Comparison of ENCODE assay signal across 11 mouse cellular contexts in the genomic region with DNA sequence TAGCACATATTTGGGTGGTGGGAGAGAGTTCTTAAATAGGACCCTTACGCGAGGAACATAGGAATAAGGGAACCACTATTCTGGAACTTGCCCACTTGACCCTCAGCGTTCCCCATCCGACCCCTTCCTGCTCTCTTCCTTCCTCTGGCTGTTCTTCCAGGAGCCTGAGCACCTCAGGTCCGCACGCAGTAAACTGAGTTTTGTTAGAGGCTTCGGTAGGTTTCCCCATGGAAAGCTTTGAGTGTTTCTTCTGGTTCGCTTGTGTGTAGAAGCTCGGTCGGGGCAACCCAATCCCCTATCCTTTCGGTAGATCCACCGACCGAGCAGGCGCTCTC. TPM values are rescaled to one million over a fixed set of nuclear protein-coding genes. Genes with fewer than 3 reads are reported as not detected.
DNase-seq lines count a peak whose midpoint lies in the region; ATAC-seq and TF ChIP-seq lines count a peak whose summit lies in the region.
"Had no signal": no experiment of that assay in that cellular context is flagged by ENCODE, and none has a peak within 500 bp of the region (broad histone marks: within the 10 kb centered on the region; RNA-seq: fewer than 3 reads in every experiment).

No protein-coding gene starts in this region.

- peak overlapping the region; percentile 66 for H3K4me3 ChIP-seq in kidney, postnatal 0 days (replicated peaks; ENCODE audit: low read depth, low read length)
- H3K4me3 ChIP-seq in embryonic facial prominence, embryonic 14.5 days (ENCODE audit: low read depth, low read length), result peak overlapping the region; percentile 62
- H3K4me3 ChIP-seq in intestine, embryonic 15.5 days (replicated peaks), result peak overlapping the region; percentile 63

- intact Hi-C loops in left cerebral cortex, postnatal 25 days (cut with DNase I), result loop anchor here (2.0 to 10.0 kb wide), 8 partner anchors 39 to 1249 kb away; a partner anchor contains a TSS

- no peak for TF ChIP-seq CTCF in kidney, postnatal 0 days (IDR thresholded peaks at IDR 0.05; ENCODE audit: low read depth)

- H3K4me1 ChIP-seq in kidney, postnatal 0 days (replicated peaks; ENCODE audit: insufficient read depth, low read length), result 0 out of 2 replicates have a peak, but pooled peaks cover 1% of the 10 kb centered on the region
- H3K4me1 ChIP-seq in embryonic facial prominence, embryonic 14.5 days (ENCODE audit: control insufficient read depth, insufficient read depth, low read length), result peaks cover 7% of the 10 kb centered on the region; the same call in 1 of the 2 replicates
- H3K4me1 ChIP-seq in intestine, embryonic 15.5 days (replicated peaks), result peaks cover 2% of the 10 kb centered on the region; the same call in 1 of the 2 replicates

- no peaks in the 10 kb centered on the region for H3K27me3 ChIP-seq in kidney, postnatal 0 days (ENCODE audit: insufficient read depth, low read length)
- no peaks in the 10 kb centered on the region for H3K27me3 ChIP-seq in embryonic facial prominence, embryonic 14.5 days (replicated peaks; ENCODE audit: control insufficient read depth, insufficient read depth, low read length)
- no peaks in the 10 kb centered on the region for H3K27me3 ChIP-seq in intestine, embryonic 15.5 days (replicated peaks)
- H3K27me3 ChIP-seq: Patski had no signal

- H3K27ac ChIP-seq in kidney, postnatal 0 days, result peak overlapping the region; percentile 14; the same call in 1 of the 2 replicates
- peak overlapping the region; percentile 96; the same call in 1 of the 2 replicates for H3K27ac ChIP-seq in embryonic facial prominence, embryonic 14.5 days (replicated peaks; ENCODE audit: low read depth, low read length)
- H3K27ac ChIP-seq in intestine, embryonic 15.5 days, result peak overlapping the region; percentile 32; the same call in 1 of the 2 replicates

- WGBS in kidney, postnatal 0 days, result 4% methylated on average over 14 of the region's 14 CpGs
- WGBS in embryonic facial prominence, embryonic 14.5 days, result 2% methylated on average over 14 of the region's 14 CpGs
- WGBS in intestine, embryonic 15.5 days, result 8% methylated on average over 14 of the region's 14 CpGs

- no peak for ATAC-seq in kidney, postnatal 0 days (replicated peaks; ENCODE audit: low FRiP score, low read depth)
- no peak for ATAC-seq in embryonic facial prominence, embryonic 14.5 days (ENCODE audit: low read depth)
- ATAC-seq in intestine, embryonic 15.5 days, result no peak
- ATAC-seq: Patski had no signal

- peak overlapping the region; percentile 99 for H3K4me2 ChIP-seq in kidney, postnatal 0 days (ENCODE audit: low read length)
- H3K4me2 ChIP-seq in embryonic facial prominence, embryonic 14.5 days (ENCODE audit: low read depth, low read length), result peak overlapping the region; percentile 97
- peak overlapping the region; percentile 94 for H3K4me2 ChIP-seq in intestine, embryonic 15.5 days (replicated peaks)

- DNase-seq in kidney, postnatal 0 days (ENCODE audit: low spot score), result no peak
- no peak for DNase-seq in kidney, adult 8-10 months
- no peak for DNase-seq in embryonic facial prominence, embryonic 14.5 days (ENCODE audit: low spot score)
- peak; percentile 39 for DNase-seq in naive thymus-derived CD4-positive, alpha-beta T cell, adult 2 months (ENCODE audit: low read depth)
- DNase-seq in left cerebral cortex, postnatal 25 days (ENCODE audit: low spot score in 2 of 2), result no peak
- no peak for DNase-seq in gastrocnemius, postnatal 10 days
- DNase-seq in embryo, embryonic 9.5 days (ENCODE audit: extremely low spot score), result no peak

- no peaks in the 10 kb centered on the region for H3K36me3 ChIP-seq in kidney, postnatal 0 days (ENCODE audit: insufficient read depth, low read length)
- H3K36me3 ChIP-seq in embryonic facial prominence, embryonic 14.5 days (ENCODE audit: control insufficient read depth, insufficient read depth, low read length), result no peaks in the 10 kb centered on the region
- H3K36me3 ChIP-seq in intestine, embryonic 15.5 days, result no peaks in the 10 kb centered on the region

- H3K9ac ChIP-seq in kidney, postnatal 0 days (ENCODE audit: low read depth, low read length), result peak overlapping the region; percentile 84
- H3K9ac ChIP-seq in embryonic facial prominence, embryonic 14.5 days (ENCODE audit: low read depth, low read length), result peak overlapping the region; percentile 46
- H3K9ac ChIP-seq in intestine, embryonic 15.5 days, result peak overlapping the region; percentile 57; the same call in 1 of the 2 replicates

- no peaks in the 10 kb centered on the region for H3K9me3 ChIP-seq in kidney, postnatal 0 days (replicated peaks; ENCODE audit: low read length)
- no peaks in the 10 kb centered on the region for H3K9me3 ChIP-seq in embryonic facial prominence, embryonic 14.5 days (ENCODE audit: control insufficient read depth, low read length)
- no peaks in the 10 kb centered on the region for H3K9me3 ChIP-seq in intestine, embryonic 15.5 days

RNA-seq across cellular contexts. Expression of a gene that starts 11.8 kb away (rescaled TPM):
- 14.9 and 17.9 TPM in 2 replicates for polyA plus RNA-seq in kidney, postnatal 0 days (2015; fragmentation: Nextera tagmentation; extraction: Ambion mirVana)
- polyA plus RNA-seq in embryonic facial prominence, embryonic 14.5 days (2014; fragmentation: Nextera tagmentation; extraction: Ambion mirVana), result 6.9 and 9.1 TPM in 2 replicates
- 11.8 and 12.6 TPM in 2 replicates for polyA plus RNA-seq in intestine, embryonic 15.5 days (2015; fragmentation: Nextera tagmentation; extraction: Ambion mirVana)
- total RNA-seq in left cerebral cortex, postnatal 25 days (2021), result 1 to 10 TPM; 1.7 to 2.8 TPM
- total RNA-seq in gastrocnemius, postnatal 10 days (2021), result 1 to 10 TPM; 2.2 to 2.7 TPM

RNA-seq across cellular contexts. Expression of a gene that starts 23.1 kb away (rescaled TPM):
- polyA plus RNA-seq in kidney, postnatal 0 days (2015; fragmentation: Nextera tagmentation; extraction: Ambion mirVana), result 7.7 and 7.8 TPM in 2 replicates
- 4.0 and 5.8 TPM in 2 replicates for polyA plus RNA-seq in embryonic facial prominence, embryonic 14.5 days (2014; fragmentation: Nextera tagmentation; extraction: Ambion mirVana)
- polyA plus RNA-seq in intestine, embryonic 15.5 days (2015; fragmentation: Nextera tagmentation; extraction: Ambion mirVana), result 3.2 and 3.6 TPM in 2 replicates
- 1 to 10 TPM; 7.5 to 8.3 TPM for total RNA-seq in left cerebral cortex, postnatal 25 days (2021)
- 1 to 10 TPM; 2.0 to 2.1 TPM for total RNA-seq in gastrocnemius, postnatal 10 days (2021)
- total RNA-seq: common myeloid progenitor, adult 5-6 weeks had no signal

RNA-seq across cellular contexts. Expression of a gene that starts 29.0 kb away (rescaled TPM):
- not detected in 2 replicates for polyA plus RNA-seq in kidney, postnatal 0 days (2015; fragmentation: Nextera tagmentation; extraction: Ambion mirVana)
- not detected in 2 replicates for polyA plus RNA-seq in embryonic facial prominence, embryonic 14.5 days (2014; fragmentation: Nextera tagmentation; extraction: Ambion mirVana)
- polyA plus RNA-seq in intestine, embryonic 15.5 days (2015; fragmentation: Nextera tagmentation; extraction: Ambion mirVana), result not detected in 2 replicates
- not detected for total RNA-seq in left cerebral cortex, postnatal 25 days (2021)
- total RNA-seq in gastrocnemius, postnatal 10 days (2021), result not detected
- total RNA-seq: common myeloid progenitor, adult 5-6 weeks had no signal
- polyA plus RNA-seq: Patski; urinary bladder, adult 2 months had no signal

RNA-seq across cellular contexts. Expression of a gene that starts 29.3 kb away (rescaled TPM):
- polyA plus RNA-seq in kidney, postnatal 0 days (2015; fragmentation: Nextera tagmentation; extraction: Ambion mirVana), result 48.9 and 49.2 TPM in 2 replicates
- polyA plus RNA-seq in embryonic facial prominence, embryonic 14.5 days (2014; fragmentation: Nextera tagmentation; extraction: Ambion mirVana), result 27.4 and 32.1 TPM in 2 replicates
- polyA plus RNA-seq in intestine, embryonic 15.5 days (2015; fragmentation: Nextera tagmentation; extraction: Ambion mirVana), result 55.5 TPM in 2 replicates
- 10 to 100 TPM; 47.2 to 51.5 TPM for total RNA-seq in left cerebral cortex, postnatal 25 days (2021)
- 10 to 100 TPM; 21.7 to 33.1 TPM for total RNA-seq in gastrocnemius, postnatal 10 days (2021)

Comparison
In these comparisons a context has a peak if more than half of its experiments do, and no peak if none do; other contexts are left out.
1. H3K27ac ChIP-seq: peak in every context shown above with its lines; median percentile 96 in embryonic facial prominence, embryonic 14.5 days; 32 in intestine, embryonic 15.5 days; 14 in kidney, postnatal 0 days.